Mouse (Mus musculus) midbrain, embryonic 13.5 days (tissue): ENCODE results near the gene Traf3ip3. TPM values are rescaled to one million over a fixed set of nuclear protein-coding genes. Genes with fewer than 3 reads are reported as not detected.

ENCODE experiments used
- ATAC-seq: fragments of 200-750 bp; cut with Nextera tagmentation; 2 replicates; pipeline ENCODE4 v1.8.0; 2017; ENCODE audit warnings: mild to moderate bottlenecking, moderate TSS enrichment, moderate library complexity
- H3K27ac ChIP-seq: fragments of 300-500 bp; sonication (generic); 2 replicates; pipeline ENCODE4 v1.5.1; 2015; ENCODE audit warnings: inconsistent platforms, mild to moderate bottlenecking, moderate library complexity
- H3K27me3 ChIP-seq: fragments of 300-500 bp; sonication (generic); 2 replicates; pipeline ENCODE4 v1.6.1; 2015; ENCODE audit warnings: mild to moderate bottlenecking, inconsistent platforms
- H3K36me3 ChIP-seq: fragments of 300-500 bp; sonication (generic); 2 replicates; pipeline ENCODE4 v1.6.1; 2015; ENCODE audit warnings: mild to moderate bottlenecking, inconsistent platforms
- H3K4me1 ChIP-seq: fragments of 300-500 bp; sonication (generic); replicated peaks from 2 replicates; pipeline ENCODE4 v1.6.1; 2015; ENCODE audit warnings: inconsistent platforms
- H3K4me2 ChIP-seq: fragments of 300-500 bp; sonication (generic); replicated peaks from 2 replicates; pipeline ENCODE4 v1.6.1; 2015; ENCODE audit warnings: moderate library complexity, mild to moderate bottlenecking, inconsistent platforms
- H3K4me3 ChIP-seq: fragments of 300-500 bp; sonication (generic); replicated peaks from 2 replicates; pipeline ENCODE4 v1.5.1; 2015; ENCODE audit warnings: mild to moderate bottlenecking, inconsistent platforms
- H3K9ac ChIP-seq: fragments of 300-500 bp; sonication (generic); replicated peaks from 2 replicates; pipeline ENCODE4 v1.6.1; 2015; ENCODE audit warnings: mild to moderate bottlenecking, inconsistent platforms
- H3K9me3 ChIP-seq: fragments of 300-500 bp; sonication (generic); 2 replicates; pipeline ENCODE4 v1.6.1; 2016; ENCODE audit warnings: mild to moderate bottlenecking, inconsistent platforms
- WGBS: fragments of 180-500 bp; shearing (Covaris S2); methylation state at CpG from one replicate; pipeline ENCODE4 v1.1.7; 2015; 5-methylcytosine and 5-hydroxymethylcytosine counted together
- polyA plus RNA-seq: library from polyadenylated mRNA; unstranded; fragments of >200 nt; fragmentation: Nextera tagmentation; extraction: Ambion mirVana; gene quantifications from 2 replicates; pipeline ENCODE4 v1.2.1, GENCODE M21; 2015

Traf3ip3 gene
- polyA plus RNA-seq: 1.1 and 1.2 TPM in 2 replicates

- Histone ChIP-seq H3K9ac (no peak within 1 kb of the TSS), H3K36me3 (no peaks in the 10 kb centered on the region), H3K27ac (no peak within 1 kb of the TSS), H3K4me1 (no peaks in the 10 kb centered on the region), H3K4me2 (no peak within 1 kb of the TSS), H3K4me3 (no peak within 1 kb of the TSS), H3K9me3 (no peaks in the 10 kb centered on the region), H3K27me3 (no peaks in the 10 kb centered on the region)
- WGBS: 73% methylated on average over 5 of the region's 5 CpGs
- ATAC-seq: no peak
Observed at GRCm38 (mm10) chr1:193201383-193201778, at the start of gene Traf3ip3. Gene Traf3ip3 (minus strand): TSS chr1:193201703.

DNA sequence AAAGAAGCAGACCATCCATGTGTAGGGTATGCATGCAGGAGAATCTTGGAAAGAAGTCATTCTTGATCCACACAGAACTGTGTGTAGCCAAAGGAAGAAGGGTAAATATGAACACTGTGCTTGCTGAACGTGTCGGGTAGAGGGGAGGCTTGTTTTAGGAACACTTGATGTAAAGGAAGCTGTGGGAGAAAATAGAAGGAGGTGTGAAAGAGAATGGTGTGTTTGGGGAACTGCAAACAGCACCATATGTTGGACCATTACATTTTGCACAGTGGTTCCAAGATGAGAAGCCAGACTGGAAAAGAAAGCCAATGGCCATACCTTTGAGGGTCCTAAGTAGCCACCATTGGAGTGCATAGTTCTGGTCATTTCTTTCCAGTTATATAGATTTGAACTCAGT lies 48.5 kb upstream of the Traf3ip3 start:
- H3K4me1 ChIP-seq: no peaks in the 10 kb centered on the region
- ATAC-seq: no peak
- H3K4me3 ChIP-seq: no peak overlapping the region
- H3K36me3 ChIP-seq: no peaks in the 10 kb centered on the region
- H3K4me2 ChIP-seq: no peak overlapping the region
- H3K27ac ChIP-seq: no peak overlapping the region
- 83% methylated on average over 2 of the region's 2 CpGs for WGBS
- H3K9ac ChIP-seq: no peak overlapping the region
- H3K9me3 ChIP-seq: no peaks in the 10 kb centered on the region; the same call in 1 of the 2 replicates
- H3K27me3 ChIP-seq: no peaks in the 10 kb centered on the region

- Histone ChIP-seq H3K9me3 (no peaks in the 10 kb centered on the region; the same call in 1 of the 2 replicates), H3K36me3 (no peaks in the 10 kb centered on the region), H3K9ac (no peak overlapping the region), H3K27ac (no peak overlapping the region), H3K4me2 (no peak overlapping the region), H3K4me1 (no peaks in the 10 kb centered on the region), H3K27me3 (no peaks in the 10 kb centered on the region), H3K4me3 (no peak overlapping the region)
- no peak for ATAC-seq
- WGBS: 84% methylated on average over 6 of the region's 6 CpGs
Observed at GRCm38 (mm10) chr1:193244235-193244634, 42.7 kb upstream of the Traf3ip3 start.

GRCm38 (mm10) chr1:193243571-193244193 lies 42.2 kb upstream of the Traf3ip3 start:
- WGBS: 66% methylated on average over 10 of the region's 10 CpGs
- no peak overlapping the region for H3K27ac ChIP-seq

GRCm38 (mm10) chr1:193242863-193243262 lies 41.4 kb upstream of the Traf3ip3 start:
- Histone ChIP-seq H3K36me3 (no peaks in the 10 kb centered on the region), H3K9ac (no peak overlapping the region), H3K27me3 (no peaks in the 10 kb centered on the region), H3K27ac (no peak overlapping the region), H3K4me3 (no peak overlapping the region), H3K9me3 (no peaks in the 10 kb centered on the region), H3K4me1 (no peaks in the 10 kb centered on the region), H3K4me2 (no peak overlapping the region)
- no peak for ATAC-seq
- WGBS: 44% methylated on average over 4 of the region's 4 CpGs

More at GRCm38 (mm10) chr1:193243571-193244193, 42.2 kb upstream of the Traf3ip3 start:
- no peaks in the 10 kb centered on the region for H3K27me3 ChIP-seq
- no peak overlapping the region for H3K4me3 ChIP-seq
- no peaks in the 10 kb centered on the region for H3K4me1 ChIP-seq
- H3K9me3 ChIP-seq: no peaks in the 10 kb centered on the region
- no peak overlapping the region for H3K9ac ChIP-seq
- no peaks in the 10 kb centered on the region for H3K36me3 ChIP-seq
- no peak overlapping the region for H3K4me2 ChIP-seq
- no peak for ATAC-seq

DNA sequence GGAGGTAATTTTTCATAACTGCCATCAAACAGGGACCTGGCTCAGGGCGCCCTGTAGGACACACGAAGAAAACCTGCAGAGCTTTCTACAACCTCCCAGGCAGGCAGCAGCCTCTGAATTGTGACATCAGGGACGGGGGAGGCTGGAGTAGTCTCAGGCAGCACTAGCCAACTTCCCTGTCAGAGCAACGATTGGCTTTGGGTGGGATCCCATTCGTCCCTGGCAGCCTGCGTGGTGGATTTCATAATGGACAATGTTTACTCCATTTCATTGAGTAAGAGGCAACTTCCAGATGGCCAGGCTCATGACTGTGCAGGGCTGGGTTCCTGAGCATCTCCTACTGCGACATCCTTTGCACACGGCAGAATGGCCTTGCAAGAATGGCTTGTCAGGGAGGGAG lies 40.7 kb upstream of the Traf3ip3 start:
- Histone ChIP-seq H3K36me3 (no peaks in the 10 kb centered on the region), H3K9ac (no peak overlapping the region), H3K4me3 (no peak overlapping the region), H3K4me1 (no peaks in the 10 kb centered on the region), H3K9me3 (no peaks in the 10 kb centered on the region), H3K27me3 (no peaks in the 10 kb centered on the region), H3K27ac (no peak overlapping the region), H3K4me2 (no peak overlapping the region)
- ATAC-seq: no peak
- WGBS: 85% methylated on average over 8 of the region's 8 CpGs

DNA sequence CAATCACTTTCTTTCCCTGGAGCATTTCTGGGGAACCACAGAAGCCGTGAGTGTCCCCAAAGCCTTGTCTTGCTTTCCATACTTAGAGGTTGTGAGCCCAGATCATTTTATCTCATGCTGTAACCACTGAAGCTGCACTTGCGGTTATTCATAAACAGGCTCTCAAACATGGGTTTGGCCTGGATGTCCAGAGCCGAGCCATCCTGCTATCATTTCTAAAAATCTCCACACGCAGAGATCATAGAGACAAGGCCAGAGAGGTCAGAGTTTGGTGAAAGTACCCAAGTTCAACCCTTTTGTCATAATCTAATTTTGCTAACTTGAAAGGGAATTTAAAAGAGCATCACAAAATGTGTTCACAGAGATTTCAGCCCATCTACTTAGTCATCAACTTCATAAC lies 39.9 kb upstream of the Traf3ip3 start:
- no peak for ATAC-seq
- Histone ChIP-seq H3K4me2 (no peak overlapping the region), H3K9me3 (no peaks in the 10 kb centered on the region), H3K4me3 (no peak overlapping the region), H3K27me3 (no peaks in the 10 kb centered on the region), H3K4me1 (no peaks in the 10 kb centered on the region), H3K27ac (no peak overlapping the region), H3K9ac (no peak overlapping the region), H3K36me3 (no peaks in the 10 kb centered on the region)
- WGBS: 92% methylated on average over 4 of the region's 4 CpGs

- no peak for ATAC-seq
- no peak overlapping the region for H3K27ac ChIP-seq
- no peak overlapping the region for H3K4me3 ChIP-seq
- H3K27me3 ChIP-seq: no peaks in the 10 kb centered on the region
- no peaks in the 10 kb centered on the region for H3K4me1 ChIP-seq
- H3K9ac ChIP-seq: no peak overlapping the region
- H3K4me2 ChIP-seq: no peak overlapping the region
- H3K9me3 ChIP-seq: no peaks in the 10 kb centered on the region
- no peaks in the 10 kb centered on the region for H3K36me3 ChIP-seq
- 65% methylated on average over 4 of the region's 4 CpGs for WGBS
Observed at GRCm38 (mm10) chr1:193238426-193238825, 36.9 kb upstream of the Traf3ip3 start.

- WGBS: 93% methylated on average over 7 of the region's 7 CpGs
Observed at GRCm38 (mm10) chr1:193234930-193235329, 33.4 kb upstream of the Traf3ip3 start.

DNA sequence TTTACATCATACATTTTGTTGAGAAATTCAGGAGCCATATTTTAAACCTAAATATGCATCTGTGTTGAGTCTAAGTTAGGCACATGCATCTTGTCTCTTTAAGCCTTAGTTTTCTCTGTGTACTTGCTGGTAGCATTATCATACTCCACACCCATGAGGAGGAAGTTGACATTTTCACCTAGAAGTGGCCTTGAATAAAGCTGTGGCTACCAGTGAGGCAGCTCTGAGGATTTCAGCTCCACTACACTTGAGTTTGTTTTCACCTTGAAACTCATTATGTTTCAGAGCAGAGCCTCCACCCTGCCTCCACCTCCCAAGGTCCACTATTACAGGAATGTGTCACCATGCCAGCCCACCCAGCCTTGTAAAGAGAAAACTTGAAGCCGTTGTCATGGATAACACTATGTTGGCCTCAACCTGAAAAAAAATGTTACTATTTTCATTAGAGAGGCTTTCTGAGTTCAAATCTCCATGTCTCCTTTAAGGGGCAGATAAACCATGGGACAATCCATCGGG lies 32.7 kb upstream of the Traf3ip3 start:
- H3K27me3 ChIP-seq: no peaks in the 10 kb centered on the region
- no peaks in the 10 kb centered on the region for H3K4me1 ChIP-seq
- no peak overlapping the region for H3K4me3 ChIP-seq
- no peak for ATAC-seq
- 88% methylated on average over 2 of the region's 2 CpGs for WGBS
- H3K4me2 ChIP-seq: no peak overlapping the region
- H3K36me3 ChIP-seq: no peaks in the 10 kb centered on the region
- H3K9ac ChIP-seq: no peak overlapping the region
- no peaks in the 10 kb centered on the region for H3K9me3 ChIP-seq
- no peak overlapping the region for H3K27ac ChIP-seq

More at GRCm38 (mm10) chr1:193234930-193235329, 33.4 kb upstream of the Traf3ip3 start:
- Histone ChIP-seq H3K9ac (no peak overlapping the region), H3K4me2 (no peak overlapping the region), H3K9me3 (no peaks in the 10 kb centered on the region), H3K4me1 (no peaks in the 10 kb centered on the region), H3K27me3 (no peaks in the 10 kb centered on the region), H3K4me3 (no peak overlapping the region), H3K27ac (no peak overlapping the region), H3K36me3 (no peaks in the 10 kb centered on the region)
- no peak for ATAC-seq

- Histone ChIP-seq H3K27me3 (no peaks in the 10 kb centered on the region), H3K4me1 (no peaks in the 10 kb centered on the region), H3K9me3 (no peaks in the 10 kb centered on the region), H3K4me3 (no peak overlapping the region), H3K9ac (no peak overlapping the region), H3K4me2 (no peak overlapping the region), H3K36me3 (no peaks in the 10 kb centered on the region), H3K27ac (no peak overlapping the region)
- 90% methylated on average over 2 of the region's 2 CpGs for whole genome bisulfite sequencing
- no peak for ATAC-seq
Observed at GRCm38 (mm10) chr1:193232732-193233131, 31.2 kb upstream of the Traf3ip3 start.

DNA sequence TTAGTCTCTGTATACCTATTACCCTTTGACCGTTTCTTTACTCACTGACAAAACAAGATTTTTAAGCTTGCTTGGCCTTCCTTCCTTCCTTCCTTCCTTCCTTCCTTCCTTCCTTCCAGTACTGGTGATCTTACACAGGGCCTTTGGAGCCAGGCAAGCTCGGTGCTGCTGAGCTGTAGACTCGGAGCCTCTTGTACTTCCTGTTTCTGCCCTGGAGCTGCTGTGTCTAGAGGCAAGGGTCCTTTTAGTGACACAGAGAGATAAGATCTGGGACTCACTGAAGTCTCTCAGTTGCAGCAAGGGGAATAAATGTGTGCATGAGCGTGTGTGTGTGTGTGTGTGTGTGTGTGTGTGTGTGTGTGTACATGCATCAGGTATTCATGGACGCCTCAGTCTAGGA lies 29.4 kb upstream of the Traf3ip3 start:
- no peak overlapping the region for H3K27ac ChIP-seq
- no peaks in the 10 kb centered on the region for H3K27me3 ChIP-seq
- H3K4me3 ChIP-seq: no peak overlapping the region
- no peak overlapping the region for H3K9ac ChIP-seq
- ATAC-seq: no peak
- 82% methylated on average over 5 of the region's 5 CpGs for WGBS
- H3K36me3 ChIP-seq: no peaks in the 10 kb centered on the region
- H3K9me3 ChIP-seq: no peaks in the 10 kb centered on the region
- H3K4me1 ChIP-seq: no peaks in the 10 kb centered on the region
- H3K4me2 ChIP-seq: no peak overlapping the region

DNA sequence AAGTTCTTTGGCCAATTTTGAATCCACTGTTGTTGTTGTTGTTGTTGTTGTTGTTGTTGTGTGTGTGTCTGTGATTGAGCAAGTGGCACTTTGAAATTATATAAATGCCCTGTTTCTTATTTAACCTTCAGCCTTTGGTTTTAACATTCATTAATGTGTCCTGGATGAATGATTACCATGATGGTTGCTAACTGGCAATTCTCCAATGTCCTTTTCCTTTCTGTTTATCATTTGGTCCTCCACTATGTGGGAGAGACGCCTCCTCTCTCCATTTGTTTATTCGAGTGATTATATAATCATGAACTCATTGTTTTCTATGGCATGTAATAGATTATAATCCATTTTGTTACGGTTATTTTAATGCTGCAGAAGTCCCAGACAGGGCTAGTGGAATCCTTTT lies 29.0 kb upstream of the Traf3ip3 start:
- Histone ChIP-seq H3K4me3 (no peak overlapping the region), H3K9ac (no peak overlapping the region), H3K4me1 (no peaks in the 10 kb centered on the region), H3K4me2 (no peak overlapping the region), H3K27me3 (no peaks in the 10 kb centered on the region), H3K27ac (no peak overlapping the region), H3K9me3 (no peaks in the 10 kb centered on the region), H3K36me3 (no peaks in the 10 kb centered on the region)
- WGBS: 77% methylated on average over 3 of the region's 3 CpGs
- ATAC-seq: no peak
